In the genomic region with DNA sequence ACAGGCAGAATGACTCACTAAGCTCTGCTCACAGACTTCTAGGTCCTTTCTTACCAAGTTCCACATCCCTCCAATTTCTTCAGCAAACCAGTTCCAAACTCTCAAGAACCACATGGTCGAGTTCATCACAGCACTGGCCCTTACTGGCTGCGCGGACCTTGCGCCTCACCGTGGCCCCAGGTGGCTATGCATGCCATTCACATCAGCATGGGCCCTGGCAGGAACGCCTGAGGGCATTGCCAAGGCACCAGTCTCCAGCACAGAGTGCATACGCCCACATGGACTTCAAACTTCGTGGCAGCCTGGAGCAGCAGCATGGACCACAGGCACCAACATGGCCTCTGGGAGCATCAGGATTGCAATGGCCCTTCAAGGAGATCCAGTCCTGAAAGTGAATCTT, we compare ENCODE assay signal across 12 mouse cellular contexts. TPM values are rescaled to one million over a fixed set of nuclear protein-coding genes. Genes with fewer than 3 reads are reported as not detected.
DNase-seq lines count a peak whose midpoint lies in the region; ATAC-seq and TF ChIP-seq lines count a peak whose summit lies in the region.
"Had no signal": no experiment of that assay in that cellular context is flagged by ENCODE, and none has a peak within 500 bp of the region (broad histone marks: within the 10 kb centered on the region; RNA-seq: fewer than 3 reads in every experiment).

No protein-coding gene starts in this region.

- no peak overlapping the region for H3K27ac ChIP-seq in intestine, postnatal 0 days (ENCODE audit: low read depth, low read length)
- no peak overlapping the region for H3K27ac ChIP-seq in intestine, embryonic 15.5 days
- no peak overlapping the region for H3K27ac ChIP-seq in kidney, postnatal 0 days

- H3K9ac ChIP-seq in intestine, postnatal 0 days (ENCODE audit: low read depth, low read length): no peak overlapping the region
- no peak overlapping the region for H3K9ac ChIP-seq in intestine, embryonic 15.5 days
- no peak overlapping the region for H3K9ac ChIP-seq in kidney, postnatal 0 days (ENCODE audit: low read depth, low read length)

- H3K27me3 ChIP-seq in intestine, postnatal 0 days (replicated peaks; ENCODE audit: control insufficient read depth, insufficient read depth, low read length): no peaks in the 10 kb centered on the region
- no peaks in the 10 kb centered on the region for H3K27me3 ChIP-seq in intestine, embryonic 15.5 days (replicated peaks)
- H3K27me3 ChIP-seq in kidney, postnatal 0 days (ENCODE audit: insufficient read depth, low read length): no peaks in the 10 kb centered on the region

- H3K4me2 ChIP-seq in intestine, postnatal 0 days (replicated peaks; ENCODE audit: low read depth): no peak overlapping the region
- H3K4me2 ChIP-seq in intestine, embryonic 15.5 days (replicated peaks): no peak overlapping the region
- H3K4me2 ChIP-seq in kidney, postnatal 0 days (ENCODE audit: low read length): no peak overlapping the region

- WGBS in intestine, postnatal 0 days: 66% methylated on average over 8 of the region's 8 CpGs
- 60% methylated on average over 8 of the region's 8 CpGs for WGBS in intestine, embryonic 15.5 days
- WGBS in kidney, postnatal 0 days: 64% methylated on average over 8 of the region's 8 CpGs

- H3K9me3 ChIP-seq in intestine, postnatal 0 days (ENCODE audit: control insufficient read depth): no peaks in the 10 kb centered on the region
- no peaks in the 10 kb centered on the region for H3K9me3 ChIP-seq in intestine, embryonic 15.5 days
- no peaks in the 10 kb centered on the region for H3K9me3 ChIP-seq in kidney, postnatal 0 days (replicated peaks; ENCODE audit: low read length)

- DNase-seq in ES-CJ7 (ENCODE audit: low read depth, low spot score): peak; percentile 41
- peak; percentile 23 for DNase-seq in cerebellum, adult 9-11 months
- no peak for DNase-seq in kidney, postnatal 0 days (ENCODE audit: low spot score)
- DNase-seq in c-Kit-positive CD71-positive TER-119-positive erythroid progenitor cells, embryonic 14.5 days (ENCODE audit: low spot score): no peak
- DNase-seq in gastrocnemius, postnatal 14 days: no peak
- DNase-seq in urinary bladder, postnatal 25 days (ENCODE audit: low spot score): no peak
- DNase-seq: adrenal gland, postnatal 14 days; heart, adult 18-20 months; thymus, postnatal 4 days had no signal

- no peak overlapping the region for H3K4me3 ChIP-seq in intestine, postnatal 0 days (ENCODE audit: low read depth, low read length)
- no peak overlapping the region for H3K4me3 ChIP-seq in intestine, embryonic 15.5 days (replicated peaks)
- no peak overlapping the region for H3K4me3 ChIP-seq in kidney, postnatal 0 days (replicated peaks; ENCODE audit: low read depth, low read length)

- no peaks in the 10 kb centered on the region for H3K36me3 ChIP-seq in intestine, postnatal 0 days (ENCODE audit: control insufficient read depth, insufficient read depth)
- H3K36me3 ChIP-seq in intestine, embryonic 15.5 days: no peaks in the 10 kb centered on the region
- H3K36me3 ChIP-seq in kidney, postnatal 0 days (ENCODE audit: insufficient read depth, low read length): no peaks in the 10 kb centered on the region

- H3K4me1 ChIP-seq in intestine, postnatal 0 days (replicated peaks; ENCODE audit: control insufficient read depth, insufficient read depth, low read length): no peaks in the 10 kb centered on the region
- H3K4me1 ChIP-seq in intestine, embryonic 15.5 days (replicated peaks): no peaks in the 10 kb centered on the region
- no peaks in the 10 kb centered on the region for H3K4me1 ChIP-seq in kidney, postnatal 0 days (replicated peaks; ENCODE audit: insufficient read depth, low read length)

- intact Hi-C loops in gastrocnemius, postnatal 14 days (cut with DNase I; ENCODE audit: low total_unique reads): no loop called here

- peak; percentile 53 for TF ChIP-seq CTCF in intestine, postnatal 0 days (IDR thresholded peaks at IDR 0.05; ENCODE audit: low read depth)
- TF ChIP-seq CTCF in kidney, postnatal 0 days (IDR thresholded peaks at IDR 0.05; ENCODE audit: low read depth): peak; percentile 42; the same call in 1 of the 2 replicates

- ATAC-seq in intestine, postnatal 0 days: no peak
- no peak for ATAC-seq in intestine, embryonic 15.5 days
- no peak; the same call in 1 of the 2 replicates for ATAC-seq in kidney, postnatal 0 days (replicated peaks; ENCODE audit: low FRiP score, low read depth)
- ATAC-seq: midbrain, embryonic 16.5 days had no signal

RNA-seq across cellular contexts. Expression of a gene that starts 5.7 kb away (rescaled TPM):
- 19.2 and 22.3 TPM in 2 replicates for polyA plus RNA-seq in intestine, postnatal 0 days (2015; fragmentation: Nextera tagmentation; extraction: Ambion mirVana)
- polyA plus RNA-seq in intestine, embryonic 15.5 days (2015; fragmentation: Nextera tagmentation; extraction: Ambion mirVana): 40.7 and 40.9 TPM in 2 replicates
- 34.9 and 38.1 TPM in 2 replicates for polyA plus RNA-seq in kidney, postnatal 0 days (2015; fragmentation: Nextera tagmentation; extraction: Ambion mirVana)
- total RNA-seq in gastrocnemius, postnatal 14 days (2021): 100 to 1,000 TPM; 109 to 116 TPM

Comparison
In these comparisons a context has a peak if more than half of its experiments do, and no peak if none do; other contexts are left out.
1. DNase-seq: peak in ES-CJ7 (single experiment) and cerebellum, adult 9-11 months (single experiment); none in kidney, postnatal 0 days (single experiment), c-Kit-positive CD71-positive TER-119-positive erythroid progenitor cells, embryonic 14.5 days (single experiment), gastrocnemius, postnatal 14 days (single experiment) and urinary bladder, postnatal 25 days (single experiment).